Mouse (Mus musculus) midbrain, embryonic 14.5 days (tissue): ENCODE data around the gene Sftpa1. TPM values are rescaled to one million over a fixed set of nuclear protein-coding genes. Genes with fewer than 3 reads are reported as not detected.
A peak's percentile ranks its signal among the peaks of the same experiment; 100 is the strongest.

Source experiments
- ATAC-seq: fragments of 200-750 bp; cut with Nextera tagmentation; 2 replicates; pipeline ENCODE4 v1.8.0; 2017; ENCODE audit warnings: moderate number of reproducible peaks, moderate library complexity; ENCODE audit not compliant: low FRiP score, low TSS enrichment
- DNase-seq: peaks from one replicate; pipeline ENCODE4 v3.0.0-alpha.2; 2015
- H3K27ac ChIP-seq: fragments of 300-500 bp; sonication (generic); replicated peaks from 2 replicates; pipeline ENCODE4 v1.5.1; 2014; ENCODE audit warnings: mild to moderate bottlenecking, low read depth, low read length, moderate library complexity
- H3K27me3 ChIP-seq: fragments of 300-500 bp; sonication (generic); 2 replicates; pipeline ENCODE4 v1.6.1; 2014; ENCODE audit warnings: low read length, control low read depth, mixed read lengths; ENCODE audit not compliant: control insufficient read depth, insufficient read depth
- H3K36me3 ChIP-seq: fragments of 300-500 bp; sonication (generic); 2 replicates; pipeline ENCODE4 v1.6.1; 2014; ENCODE audit warnings: low read length, control low read depth; ENCODE audit not compliant: control insufficient read depth, insufficient read depth
- H3K4me1 ChIP-seq: fragments of 300-500 bp; sonication (generic); 2 replicates; pipeline ENCODE4 v1.6.1; 2014; ENCODE audit warnings: mild to moderate bottlenecking, antibody characterized with exemption, low read length, control low read depth; ENCODE audit not compliant: control insufficient read depth, insufficient read depth
- H3K4me2 ChIP-seq: fragments of 300-500 bp; sonication (generic); 2 replicates; pipeline ENCODE4 v1.6.1; 2014; ENCODE audit warnings: mild to moderate bottlenecking, low read length, moderate library complexity
- H3K4me3 ChIP-seq: fragments of 300-500 bp; sonication (generic); replicated peaks from 2 replicates; pipeline ENCODE4 v1.5.1; 2014; ENCODE audit warnings: low read depth, low read length
- H3K9ac ChIP-seq: fragments of 300-500 bp; sonication (generic); replicated peaks from 2 replicates; pipeline ENCODE4 v1.6.1; 2014; ENCODE audit warnings: mild to moderate bottlenecking, low read length, moderate library complexity
- H3K9me3 ChIP-seq: fragments of 300-500 bp; sonication (generic); 2 replicates; pipeline ENCODE4 v1.6.1; 2016; ENCODE audit warnings: low read length, control low read depth, mixed read lengths; ENCODE audit not compliant: control insufficient read depth
- WGBS: fragments of 180-500 bp; shearing (Covaris S2); extraction: QIAGEN DNeasy Blood & Tissue Kit; methylation state at CpG from one replicate; pipeline ENCODE4 v1.1.7; 2014; 5-methylcytosine and 5-hydroxymethylcytosine counted together
- polyA plus RNA-seq: library from polyadenylated mRNA; unstranded; fragments of >200 nt; fragmentation: Nextera tagmentation; extraction: Ambion mirVana; gene quantifications from 2 replicates; pipeline ENCODE4 v1.2.1, GENCODE M21; 2014

The Sftpa1 gene
- polyA plus RNA-seq, 1 experiment from 2014 or later, result not detected

- H3K36me3 ChIP-seq, result no peaks in the 10 kb centered on the region
- H3K9ac ChIP-seq, result no peak overlapping the region
- WGBS, result 90% methylated on average over 2 of the region's 2 CpGs
- H3K27ac ChIP-seq, result no peak overlapping the region
- no peaks in the 10 kb centered on the region for H3K27me3 ChIP-seq
- no peaks in the 10 kb centered on the region for H3K9me3 ChIP-seq
- ATAC-seq (no peak), DNase-seq (no peak)
- H3K4me3 ChIP-seq, result no peak overlapping the region
- H3K4me2 ChIP-seq, result no peak overlapping the region
- no peaks in the 10 kb centered on the region for H3K4me1 ChIP-seq
Observed at GRCm38 (mm10) chr14:41102269-41102668, 29.3 kb upstream of the Sftpa1 start.

DNA sequence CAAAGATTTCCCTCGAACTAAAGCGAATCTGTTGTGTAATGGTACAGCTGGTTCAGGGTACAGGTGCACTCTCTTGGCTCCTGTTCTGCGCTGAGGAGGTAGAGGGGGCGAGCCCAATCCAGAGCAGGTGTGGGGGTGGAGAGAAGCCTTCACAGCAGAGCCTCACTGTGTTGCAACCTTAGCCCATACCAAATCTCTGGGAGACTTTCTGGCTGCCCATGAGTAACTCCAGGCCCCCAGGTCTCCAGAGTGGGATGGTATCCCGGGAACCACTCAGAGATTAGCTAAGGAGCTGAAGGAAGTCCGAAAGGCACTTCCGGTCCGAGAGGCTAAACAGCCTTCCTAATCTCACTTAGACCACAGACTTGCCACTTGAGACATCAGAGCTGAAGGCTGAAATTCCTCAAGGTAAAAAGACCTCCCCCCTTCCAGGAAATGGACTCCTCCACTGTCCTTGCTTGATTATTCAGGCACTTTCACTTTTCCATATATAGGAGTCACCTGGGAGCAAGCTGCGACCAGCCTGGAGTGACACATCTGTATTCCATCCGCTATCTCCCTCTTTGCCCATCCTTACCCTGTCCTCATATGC, 26.6 kb upstream of the Sftpa1 start, which contains the start of gene Mat1a:
TSS of gene Mat1a (plus strand) at position 183 of the 592 bp plus-strand sequence.
- DNase-seq (no peak), ATAC-seq (no peak)
- Histone ChIP-seq H3K27ac (no peak within 1 kb of the TSS), H3K4me2 (no peak within 1 kb of the TSS), H3K9me3 (no peaks in the 10 kb centered on the region), H3K36me3 (no peaks in the 10 kb centered on the region), H3K9ac (no peak within 1 kb of the TSS), H3K4me3 (no peak within 1 kb of the TSS), H3K4me1 (no peaks in the 10 kb centered on the region), H3K27me3 (no peaks in the 10 kb centered on the region)
- 78% methylated on average over 10 of the region's 10 CpGs for whole genome bisulfite sequencing

- DNase-seq, result no peak
- no peaks in the 10 kb centered on the region for H3K27me3 ChIP-seq
- WGBS, result 87% methylated on average over 7 of the region's 7 CpGs
- no peaks in the 10 kb centered on the region for H3K4me1 ChIP-seq
- ATAC-seq, result no peak
- H3K4me2 ChIP-seq, result no peak overlapping the region
- no peaks in the 10 kb centered on the region for H3K9me3 ChIP-seq
- H3K27ac ChIP-seq, result no peak overlapping the region
- H3K4me3 ChIP-seq, result no peak overlapping the region
- H3K9ac ChIP-seq, result no peak overlapping the region
- no peaks in the 10 kb centered on the region for H3K36me3 ChIP-seq
Observed at GRCm38 (mm10) chr14:41111031-41111668, 20.4 kb upstream of the Sftpa1 start.

- no peak overlapping the region for H3K9ac ChIP-seq
- H3K27ac ChIP-seq, result no peak overlapping the region
- no peaks in the 10 kb centered on the region for H3K9me3 ChIP-seq
- H3K27me3 ChIP-seq, result no peaks in the 10 kb centered on the region
- no peak for DNase-seq
- 83% methylated on average over 4 of the region's 4 CpGs for WGBS
- H3K4me3 ChIP-seq, result no peak overlapping the region
- no peak overlapping the region for H3K4me2 ChIP-seq
- H3K36me3 ChIP-seq, result no peaks in the 10 kb centered on the region
- H3K4me1 ChIP-seq, result no peaks in the 10 kb centered on the region
- no peak for ATAC-seq
Observed at GRCm38 (mm10) chr14:41112944-41113343, 18.6 kb upstream of the Sftpa1 start.

- 90% methylated on average over 3 of the region's 3 CpGs for WGBS
- Histone ChIP-seq H3K27me3 (no peaks in the 10 kb centered on the region), H3K4me2 (no peak overlapping the region), H3K9me3 (no peaks in the 10 kb centered on the region), H3K27ac (no peak overlapping the region), H3K9ac (no peak overlapping the region), H3K4me1 (no peaks in the 10 kb centered on the region), H3K4me3 (no peak overlapping the region), H3K36me3 (no peaks in the 10 kb centered on the region)
- ATAC-seq, result no peak
- no peak for DNase-seq
Observed at GRCm38 (mm10) chr14:41116271-41116670, 15.3 kb upstream of the Sftpa1 start.

DNA sequence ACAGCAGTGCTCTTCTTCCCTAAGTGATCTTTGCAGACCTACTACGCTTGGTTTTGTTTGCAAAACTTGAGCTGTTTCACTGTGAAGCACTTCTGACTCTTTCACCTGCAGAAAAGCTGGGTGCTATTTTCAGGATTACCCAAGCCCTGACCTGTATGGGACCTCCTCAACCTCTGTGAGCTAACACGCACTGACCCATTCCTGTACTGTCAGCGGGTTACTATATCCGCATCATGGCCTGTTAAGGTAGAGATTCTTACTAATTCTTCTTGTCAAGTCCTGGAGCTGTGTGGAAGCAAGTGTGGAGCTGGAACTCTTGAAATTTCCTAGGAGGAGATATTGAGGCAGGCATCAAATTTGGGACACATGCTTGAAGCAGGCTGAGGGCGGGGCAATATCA, 6.9 kb upstream of the Sftpa1 start:
- no peak for DNase-seq

DNA sequence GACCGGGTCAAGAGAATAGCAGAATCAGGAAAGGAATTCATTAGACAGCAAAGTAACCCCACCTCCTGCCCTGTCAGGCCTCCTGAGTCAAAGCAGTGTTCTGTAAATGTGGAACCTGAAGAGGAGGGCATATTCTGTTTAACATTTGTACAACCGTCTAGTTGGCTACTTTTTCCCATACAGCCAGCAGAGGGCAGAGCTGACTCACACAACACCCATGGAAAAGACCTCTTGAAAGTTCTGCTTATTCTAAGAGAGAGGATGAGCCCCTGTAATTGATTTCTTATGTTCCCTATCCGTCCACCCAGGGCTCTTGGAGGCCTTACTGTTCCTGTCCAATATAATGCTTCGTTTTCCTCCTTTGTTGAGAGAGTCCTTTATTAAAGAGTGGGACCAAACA, 3.6 kb upstream of the Sftpa1 start:
- Histone ChIP-seq H3K27ac (no peak overlapping the region), H3K9me3 (no peaks in the 10 kb centered on the region), H3K4me3 (no peak overlapping the region), H3K4me2 (no peak overlapping the region), H3K4me1 (no peaks in the 10 kb centered on the region), H3K36me3 (no peaks in the 10 kb centered on the region), H3K27me3 (no peaks in the 10 kb centered on the region), H3K9ac (no peak overlapping the region)
- ATAC-seq, result peak; percentile 44; the same call in 1 of the 2 replicates
- DNase-seq, result peak; percentile 71
- 19% methylated on average over 4 of the region's 4 CpGs for WGBS

More for the DNA sequence above, 6.9 kb upstream of the Sftpa1 start:
- Histone ChIP-seq H3K4me2 (no peak overlapping the region), H3K9ac (no peak overlapping the region), H3K36me3 (no peaks in the 10 kb centered on the region), H3K4me1 (no peaks in the 10 kb centered on the region), H3K4me3 (no peak overlapping the region), H3K9me3 (no peaks in the 10 kb centered on the region), H3K27ac (no peak overlapping the region), H3K27me3 (no peaks in the 10 kb centered on the region)
- 90% methylated on average over 5 of the region's 5 CpGs for WGBS
- no peak for ATAC-seq

DNA sequence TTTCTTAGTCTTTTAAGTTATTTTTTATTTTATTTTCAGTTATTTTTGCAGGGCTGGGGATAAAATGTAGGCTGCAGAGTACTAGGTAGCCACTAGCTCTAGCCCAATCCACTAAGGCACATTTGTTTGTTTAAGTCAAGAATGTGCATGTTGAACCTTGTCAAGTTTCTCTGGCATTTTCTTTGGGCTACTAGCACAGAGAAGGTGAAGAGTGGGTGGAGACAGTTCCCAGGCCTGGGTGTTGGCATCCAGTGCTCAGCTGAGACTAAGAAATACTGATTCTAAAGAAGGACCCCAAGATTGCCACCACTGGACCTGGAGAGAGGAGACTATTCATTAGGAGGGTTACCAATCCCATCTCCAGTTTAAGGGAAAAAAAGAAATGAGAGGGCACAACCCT, 5.4 kb downstream of the Sftpa1 start:
- H3K36me3 ChIP-seq, result no peaks in the 10 kb centered on the region
- ATAC-seq (no peak), DNase-seq (no peak)
- no peak overlapping the region for H3K4me2 ChIP-seq
- H3K4me3 ChIP-seq, result no peak overlapping the region
- H3K27me3 ChIP-seq, result no peaks in the 10 kb centered on the region
- no peaks in the 10 kb centered on the region for H3K4me1 ChIP-seq
- H3K27ac ChIP-seq, result no peak overlapping the region
- H3K9ac ChIP-seq, result no peak overlapping the region
- no peaks in the 10 kb centered on the region for H3K9me3 ChIP-seq

- Histone ChIP-seq H3K36me3 (no peaks in the 10 kb centered on the region), H3K27ac (no peak overlapping the region), H3K9me3 (no peaks in the 10 kb centered on the region), H3K4me1 (no peaks in the 10 kb centered on the region), H3K9ac (no peak overlapping the region), H3K4me2 (no peak overlapping the region), H3K27me3 (no peaks in the 10 kb centered on the region), H3K4me3 (no peak overlapping the region)
- ATAC-seq, result no peak
- WGBS, result 91% methylated on average over 1 of the region's 1 CpGs
- DNase-seq, result no peak
Observed at GRCm38 (mm10) chr14:41140686-41141085, 9.1 kb downstream of the Sftpa1 start.
